Mouse (Mus musculus): ENCODE results near the gene Bcar3. TPM values are rescaled to one million over a fixed set of nuclear protein-coding genes. Genes with fewer than 3 reads are reported as not detected.

Bcar3 gene
- total and polyA plus RNA-seq, 2 experiments from 2014 or later: 7.3 to 11.4 TPM

- Histone ChIP-seq H3K9ac (no peak overlapping the region), H3K4me2 (ENCODE audit: low read depth) (no peak overlapping the region), H3K9me3 (ENCODE audit: low read length) (no peaks in the 10 kb centered on the region), H3K4me3 (ENCODE audit: low read depth, low read length) (no peak overlapping the region), H3K27ac (ENCODE audit: low read depth, low read length) (no peak overlapping the region), H3K27me3 (ENCODE audit: insufficient read depth, low read length) (no peaks in the 10 kb centered on the region), H3K36me3 (ENCODE audit: insufficient read depth) (no peaks in the 10 kb centered on the region), H3K4me1 (ENCODE audit: insufficient read depth) (no peaks in the 10 kb centered on the region)
- no peak for TF ChIP-seq CTCF (IDR thresholded peaks at IDR 0.05; ENCODE audit: low read depth)
- DNase-seq (no peak), ATAC-seq (no peak)
- WGBS: 90% methylated on average over 9 of the region's 9 CpGs
Measured at GRCm38 (mm10) chr3:122322226-122322625, 28.3 kb downstream of the Bcar3 start.

- ATAC-seq: no peak
- no peaks in the 10 kb centered on the region for H3K9me3 ChIP-seq (ENCODE audit: low read length)
- H3K4me3 ChIP-seq (ENCODE audit: low read depth, low read length): no peak overlapping the region
- no peak for DNase-seq
- H3K4me2 ChIP-seq (ENCODE audit: low read depth): no peak overlapping the region
- no peak overlapping the region for H3K27ac ChIP-seq (ENCODE audit: low read depth, low read length)
- H3K4me1 ChIP-seq (ENCODE audit: insufficient read depth): no peaks in the 10 kb centered on the region
- H3K9ac ChIP-seq: no peak overlapping the region
- 89% methylated on average over 6 of the region's 6 CpGs for WGBS
- no peak for TF ChIP-seq CTCF (IDR thresholded peaks at IDR 0.05; ENCODE audit: low read depth)
- H3K27me3 ChIP-seq (ENCODE audit: insufficient read depth, low read length): no peaks in the 10 kb centered on the region
- no peaks in the 10 kb centered on the region for H3K36me3 ChIP-seq (ENCODE audit: insufficient read depth)
Measured at GRCm38 (mm10) chr3:122323841-122324240, 29.9 kb downstream of the Bcar3 start.

GRCm38 (mm10) chr3:122324528-122324927, 30.6 kb downstream of the Bcar3 start:
- Histone ChIP-seq H3K4me3 (ENCODE audit: low read depth, low read length) (no peak overlapping the region), H3K4me2 (ENCODE audit: low read depth) (no peak overlapping the region), H3K9ac (no peak overlapping the region), H3K27me3 (ENCODE audit: insufficient read depth, low read length) (no peaks in the 10 kb centered on the region), H3K4me1 (ENCODE audit: insufficient read depth) (no peaks in the 10 kb centered on the region), H3K27ac (ENCODE audit: low read depth, low read length) (no peak overlapping the region), H3K9me3 (ENCODE audit: low read length) (no peaks in the 10 kb centered on the region), H3K36me3 (ENCODE audit: insufficient read depth) (no peaks in the 10 kb centered on the region)
- 93% methylated on average over 3 of the region's 3 CpGs for WGBS
- no peak for TF ChIP-seq CTCF (IDR thresholded peaks at IDR 0.05; ENCODE audit: low read depth)
- ATAC-seq: no peak
- no peak for DNase-seq

GRCm38 (mm10) chr3:122330484-122330883, 36.5 kb downstream of the Bcar3 start:
- Histone ChIP-seq H3K27me3 (ENCODE audit: insufficient read depth, low read length) (no peaks in the 10 kb centered on the region), H3K4me3 (ENCODE audit: low read depth, low read length) (no peak overlapping the region), H3K9me3 (ENCODE audit: low read length) (no peaks in the 10 kb centered on the region), H3K9ac (no peak overlapping the region), H3K4me2 (ENCODE audit: low read depth) (no peak overlapping the region), H3K27ac (ENCODE audit: low read depth, low read length) (no peak overlapping the region), H3K36me3 (ENCODE audit: insufficient read depth) (no peaks in the 10 kb centered on the region), H3K4me1 (ENCODE audit: insufficient read depth) (no peaks in the 10 kb centered on the region)
- 86% methylated on average over 12 of the region's 12 CpGs for WGBS
- DNase-seq: no peak
- TF ChIP-seq CTCF (IDR thresholded peaks at IDR 0.05; ENCODE audit: low read depth): no peak
- ATAC-seq: no peak

- Histone ChIP-seq H3K4me1 (ENCODE audit: insufficient read depth) (no peaks in the 10 kb centered on the region), H3K9me3 (ENCODE audit: low read length) (no peaks in the 10 kb centered on the region), H3K27me3 (ENCODE audit: insufficient read depth, low read length) (no peaks in the 10 kb centered on the region), H3K27ac (ENCODE audit: low read depth, low read length) (no peak overlapping the region), H3K4me3 (ENCODE audit: low read depth, low read length) (no peak overlapping the region), H3K9ac (no peak overlapping the region), H3K4me2 (ENCODE audit: low read depth) (no peak overlapping the region), H3K36me3 (ENCODE audit: insufficient read depth) (no peaks in the 10 kb centered on the region)
- no peak for DNase-seq
- 12% methylated on average over 4 of the region's 4 CpGs for WGBS
- no peak for TF ChIP-seq CTCF (IDR thresholded peaks at IDR 0.05; ENCODE audit: low read depth)
- no peak for ATAC-seq
Measured at GRCm38 (mm10) chr3:122333493-122333892, 39.6 kb downstream of the Bcar3 start.

GRCm38 (mm10) chr3:122333902-122334301, 40.0 kb downstream of the Bcar3 start:
- Histone ChIP-seq H3K27me3 (ENCODE audit: insufficient read depth, low read length) (no peaks in the 10 kb centered on the region), H3K9ac (no peak overlapping the region), H3K4me2 (ENCODE audit: low read depth) (no peak overlapping the region), H3K27ac (ENCODE audit: low read depth, low read length) (no peak overlapping the region), H3K4me1 (ENCODE audit: insufficient read depth) (no peaks in the 10 kb centered on the region), H3K9me3 (ENCODE audit: low read length) (no peaks in the 10 kb centered on the region), H3K4me3 (ENCODE audit: low read depth, low read length) (no peak overlapping the region), H3K36me3 (ENCODE audit: insufficient read depth) (no peaks in the 10 kb centered on the region)
- no peak for DNase-seq
- no peak for TF ChIP-seq CTCF (IDR thresholded peaks at IDR 0.05; ENCODE audit: low read depth)
- ATAC-seq: no peak
- 45% methylated on average over 7 of the region's 7 CpGs for WGBS

GRCm38 (mm10) chr3:122334375-122334774, 40.4 kb downstream of the Bcar3 start:
- no peak overlapping the region for H3K4me3 ChIP-seq (ENCODE audit: low read depth, low read length)

GRCm38 (mm10) chr3:122336030-122336429, 42.1 kb downstream of the Bcar3 start:
- Histone ChIP-seq H3K36me3 (ENCODE audit: insufficient read depth) (no peaks in the 10 kb centered on the region), H3K27me3 (ENCODE audit: insufficient read depth, low read length) (no peaks in the 10 kb centered on the region), H3K9me3 (ENCODE audit: low read length) (no peaks in the 10 kb centered on the region), H3K27ac (ENCODE audit: low read depth, low read length) (no peak overlapping the region), H3K9ac (no peak overlapping the region), H3K4me1 (ENCODE audit: insufficient read depth) (no peaks in the 10 kb centered on the region), H3K4me3 (ENCODE audit: low read depth, low read length) (no peak overlapping the region), H3K4me2 (ENCODE audit: low read depth) (no peak overlapping the region)
- ATAC-seq: no peak
- 88% methylated on average over 4 of the region's 4 CpGs for WGBS
- TF ChIP-seq CTCF (IDR thresholded peaks at IDR 0.05; ENCODE audit: low read depth): no peak
- no peak for DNase-seq

More at GRCm38 (mm10) chr3:122334375-122334774, 40.4 kb downstream of the Bcar3 start:
- Histone ChIP-seq H3K4me1 (ENCODE audit: insufficient read depth) (no peaks in the 10 kb centered on the region), H3K9me3 (ENCODE audit: low read length) (no peaks in the 10 kb centered on the region), H3K4me2 (ENCODE audit: low read depth) (no peak overlapping the region), H3K9ac (no peak overlapping the region), H3K27me3 (ENCODE audit: insufficient read depth, low read length) (no peaks in the 10 kb centered on the region), H3K36me3 (ENCODE audit: insufficient read depth) (no peaks in the 10 kb centered on the region), H3K27ac (ENCODE audit: low read depth, low read length) (no peak overlapping the region)
- DNase-seq (no peak), ATAC-seq (no peak)
- no peak for TF ChIP-seq CTCF (IDR thresholded peaks at IDR 0.05; ENCODE audit: low read depth)
- 80% methylated on average over 7 of the region's 7 CpGs for WGBS
